Mouse (Mus musculus): ENCODE measurements around the gene Ddx42. TPM values are rescaled to one million over a fixed set of nuclear protein-coding genes. Genes with fewer than 3 reads are reported as not detected.

Gene Ddx42
- polyA plus RNA-seq (2015; fragmentation: Nextera tagmentation; extraction: Ambion mirVana), result 112 and 115 TPM in 2 replicates

- ATAC-seq, result peak; percentile 95
- Histone ChIP-seq H3K36me3 (ENCODE audit: control insufficient read depth, insufficient read depth) (peaks cover 6% of the 10 kb centered on the region), H3K9me3 (ENCODE audit: control insufficient read depth, low read length) (no peaks in the 10 kb centered on the region), H3K4me1 (replicated peaks; ENCODE audit: control insufficient read depth, insufficient read depth, low read length) (peaks cover 26% of the 10 kb centered on the region), H3K9ac (replicated peaks; ENCODE audit: low read depth, low read length) (peak within 1 kb of the TSS; percentile 95), H3K4me3 (replicated peaks; ENCODE audit: low read length) (peak within 1 kb of the TSS; percentile 87), H3K27ac (ENCODE audit: low read length) (peak within 1 kb of the TSS; percentile 97), H3K27me3 (replicated peaks; ENCODE audit: control insufficient read depth, insufficient read depth, low read length) (no peaks in the 10 kb centered on the region), H3K4me2 (ENCODE audit: low read length) (peak within 1 kb of the TSS; percentile 69)
- WGBS, result under 1% methylated on average over 70 of the region's 70 CpGs
Measured at GRCm38 (mm10) chr11:106216730-106217490, at the start of gene Ddx42. TSS of gene Ddx42 (plus strand) at chr11:106216926.

- Histone ChIP-seq H3K9me3 (ENCODE audit: control insufficient read depth, low read length) (no peaks in the 10 kb centered on the region), H3K27ac (ENCODE audit: low read length) (no peak overlapping the region), H3K4me1 (replicated peaks; ENCODE audit: control insufficient read depth, insufficient read depth, low read length) (no peaks in the 10 kb centered on the region), H3K27me3 (replicated peaks; ENCODE audit: control insufficient read depth, insufficient read depth, low read length) (no peaks in the 10 kb centered on the region), H3K4me2 (ENCODE audit: low read length) (no peak overlapping the region), H3K9ac (replicated peaks; ENCODE audit: low read depth, low read length) (no peak overlapping the region), H3K36me3 (ENCODE audit: control insufficient read depth, insufficient read depth) (peaks cover 19% of the 10 kb centered on the region), H3K4me3 (replicated peaks; ENCODE audit: low read length) (no peak overlapping the region)
- ATAC-seq, result no peak
- 93% methylated on average over 5 of the region's 5 CpGs for WGBS
Measured at GRCm38 (mm10) chr11:106167435-106167834, 49.3 kb upstream of the Ddx42 start.

GRCm38 (mm10) chr11:106170807-106171206 lies 45.9 kb upstream of the Ddx42 start:
- Histone ChIP-seq H3K9me3 (ENCODE audit: control insufficient read depth, low read length) (no peaks in the 10 kb centered on the region), H3K4me3 (replicated peaks; ENCODE audit: low read length) (no peak overlapping the region), H3K36me3 (ENCODE audit: control insufficient read depth, insufficient read depth) (peaks cover 11% of the 10 kb centered on the region), H3K4me1 (replicated peaks; ENCODE audit: control insufficient read depth, insufficient read depth, low read length) (no peaks in the 10 kb centered on the region), H3K27ac (ENCODE audit: low read length) (no peak overlapping the region), H3K4me2 (ENCODE audit: low read length) (no peak overlapping the region), H3K27me3 (replicated peaks; ENCODE audit: control insufficient read depth, insufficient read depth, low read length) (no peaks in the 10 kb centered on the region), H3K9ac (replicated peaks; ENCODE audit: low read depth, low read length) (no peak overlapping the region)
- WGBS, result 76% methylated on average over 7 of the region's 7 CpGs
- ATAC-seq, result no peak

GRCm38 (mm10) chr11:106173228-106173627 lies 43.5 kb upstream of the Ddx42 start:
- Histone ChIP-seq H3K36me3 (ENCODE audit: control insufficient read depth, insufficient read depth) (peaks cover 2% of the 10 kb centered on the region; the same call in 1 of the 2 replicates), H3K4me1 (replicated peaks; ENCODE audit: control insufficient read depth, insufficient read depth, low read length) (no peaks in the 10 kb centered on the region), H3K27ac (ENCODE audit: low read length) (no peak overlapping the region), H3K4me2 (ENCODE audit: low read length) (no peak overlapping the region), H3K27me3 (replicated peaks; ENCODE audit: control insufficient read depth, insufficient read depth, low read length) (no peaks in the 10 kb centered on the region), H3K4me3 (replicated peaks; ENCODE audit: low read length) (no peak overlapping the region), H3K9ac (replicated peaks; ENCODE audit: low read depth, low read length) (no peak overlapping the region), H3K9me3 (ENCODE audit: control insufficient read depth, low read length) (no peaks in the 10 kb centered on the region)
- 87% methylated on average over 2 of the region's 2 CpGs for WGBS
- ATAC-seq, result no peak

- Histone ChIP-seq H3K4me3 (replicated peaks; ENCODE audit: low read length) (no peak overlapping the region), H3K4me2 (ENCODE audit: low read length) (no peak overlapping the region), H3K27ac (ENCODE audit: low read length) (no peak overlapping the region), H3K36me3 (ENCODE audit: control insufficient read depth, insufficient read depth) (peaks cover 2% of the 10 kb centered on the region; the same call in 1 of the 2 replicates), H3K27me3 (replicated peaks; ENCODE audit: control insufficient read depth, insufficient read depth, low read length) (no peaks in the 10 kb centered on the region), H3K9ac (replicated peaks; ENCODE audit: low read depth, low read length) (no peak overlapping the region), H3K9me3 (ENCODE audit: control insufficient read depth, low read length) (no peaks in the 10 kb centered on the region), H3K4me1 (replicated peaks; ENCODE audit: control insufficient read depth, insufficient read depth, low read length) (no peaks in the 10 kb centered on the region)
- 84% methylated on average over 5 of the region's 5 CpGs for WGBS
- no peak for ATAC-seq
Measured at GRCm38 (mm10) chr11:106174372-106174771, 42.4 kb upstream of the Ddx42 start.

- peaks cover 2% of the 10 kb centered on the region; the same call in 1 of the 2 replicates for H3K36me3 ChIP-seq (ENCODE audit: control insufficient read depth, insufficient read depth)
- no peak overlapping the region for H3K9ac ChIP-seq (replicated peaks; ENCODE audit: low read depth, low read length)
- H3K27ac ChIP-seq (ENCODE audit: low read length), result no peak overlapping the region
- no peaks in the 10 kb centered on the region for H3K9me3 ChIP-seq (ENCODE audit: control insufficient read depth, low read length)
- WGBS, result 71% methylated on average over 3 of the region's 3 CpGs
- no peak overlapping the region for H3K4me2 ChIP-seq (ENCODE audit: low read length)
- no peak overlapping the region for H3K4me3 ChIP-seq (replicated peaks; ENCODE audit: low read length)
- H3K4me1 ChIP-seq (replicated peaks; ENCODE audit: control insufficient read depth, insufficient read depth, low read length), result 0 out of 2 replicates have a peak, but pooled peaks cover 3% of the 10 kb centered on the region
- ATAC-seq, result no peak
- H3K27me3 ChIP-seq (replicated peaks; ENCODE audit: control insufficient read depth, insufficient read depth, low read length), result no peaks in the 10 kb centered on the region
Measured at GRCm38 (mm10) chr11:106175081-106175480, 41.6 kb upstream of the Ddx42 start.

GRCm38 (mm10) chr11:106176372-106176771 lies 40.4 kb upstream of the Ddx42 start:
- Histone ChIP-seq H3K4me1 (replicated peaks; ENCODE audit: control insufficient read depth, insufficient read depth, low read length) (0 out of 2 replicates have a peak, but pooled peaks cover 3% of the 10 kb centered on the region), H3K9ac (replicated peaks; ENCODE audit: low read depth, low read length) (no peak overlapping the region), H3K27me3 (replicated peaks; ENCODE audit: control insufficient read depth, insufficient read depth, low read length) (no peaks in the 10 kb centered on the region), H3K27ac (ENCODE audit: low read length) (no peak overlapping the region), H3K4me2 (ENCODE audit: low read length) (no peak overlapping the region), H3K4me3 (replicated peaks; ENCODE audit: low read length) (no peak overlapping the region), H3K36me3 (ENCODE audit: control insufficient read depth, insufficient read depth) (no peaks in the 10 kb centered on the region), H3K9me3 (ENCODE audit: control insufficient read depth, low read length) (no peaks in the 10 kb centered on the region)
- no peak for ATAC-seq
- WGBS, result 90% methylated on average over 5 of the region's 5 CpGs

- Histone ChIP-seq H3K4me1 (replicated peaks; ENCODE audit: control insufficient read depth, insufficient read depth, low read length) (0 out of 2 replicates have a peak, but pooled peaks cover 3% of the 10 kb centered on the region), H3K36me3 (ENCODE audit: control insufficient read depth, insufficient read depth) (peaks cover 3% of the 10 kb centered on the region; the same call in 1 of the 2 replicates), H3K9ac (replicated peaks; ENCODE audit: low read depth, low read length) (no peak overlapping the region), H3K27ac (ENCODE audit: low read length) (no peak overlapping the region), H3K4me3 (replicated peaks; ENCODE audit: low read length) (no peak overlapping the region), H3K9me3 (ENCODE audit: control insufficient read depth, low read length) (no peaks in the 10 kb centered on the region), H3K4me2 (ENCODE audit: low read length) (no peak overlapping the region), H3K27me3 (replicated peaks; ENCODE audit: control insufficient read depth, insufficient read depth, low read length) (no peaks in the 10 kb centered on the region)
- 83% methylated on average over 5 of the region's 5 CpGs for WGBS
- no peak for ATAC-seq
Measured at GRCm38 (mm10) chr11:106178036-106178782, 38.5 kb upstream of the Ddx42 start.

- Histone ChIP-seq H3K36me3 (ENCODE audit: control insufficient read depth, insufficient read depth) (peaks cover 10% of the 10 kb centered on the region), H3K4me2 (ENCODE audit: low read length) (no peak overlapping the region), H3K27ac (ENCODE audit: low read length) (no peak overlapping the region), H3K9me3 (ENCODE audit: control insufficient read depth, low read length) (no peaks in the 10 kb centered on the region), H3K4me1 (replicated peaks; ENCODE audit: control insufficient read depth, insufficient read depth, low read length) (0 out of 2 replicates have a peak, but pooled peaks cover 3% of the 10 kb centered on the region), H3K9ac (replicated peaks; ENCODE audit: low read depth, low read length) (no peak overlapping the region), H3K4me3 (replicated peaks; ENCODE audit: low read length) (no peak overlapping the region), H3K27me3 (replicated peaks; ENCODE audit: control insufficient read depth, insufficient read depth, low read length) (no peaks in the 10 kb centered on the region)
- WGBS, result 79% methylated on average over 7 of the region's 7 CpGs
- no peak for ATAC-seq
Measured at GRCm38 (mm10) chr11:106179711-106180448, 36.8 kb upstream of the Ddx42 start.

Measured in forebrain, embryonic 16.5 days (tissue).